Mouse (Mus musculus) intestine, embryonic 14.5 days (tissue): Measurements from ENCODE around the gene Hoxa4. TPM values are rescaled to one million over a fixed set of nuclear protein-coding genes. Genes with fewer than 3 reads are reported as not detected.

Experiments used
- ATAC-seq: fragments of 200-750 bp; cut with Nextera tagmentation; replicated peaks from 2 replicates; pipeline ENCODE4 v1.8.0; 2017; ENCODE audit warnings: low read depth, moderate number of reproducible peaks, moderate TSS enrichment, moderate library complexity; ENCODE audit not compliant: low FRiP score, low TSS enrichment
- DNase-seq: peaks from one replicate; pipeline ENCODE4 v3.0.0-alpha.2; 2018; ENCODE audit warnings: low spot score
- H3K27ac ChIP-seq: fragments of 300-500 bp; sonication (generic); 2 replicates; pipeline ENCODE4 v1.5.1; 2014; ENCODE audit warnings: low read depth, mild to moderate bottlenecking, control low read depth
- H3K27me3 ChIP-seq: fragments of 300-500 bp; sonication (generic); replicated peaks from 2 replicates; pipeline ENCODE4 v1.6.1; 2014; ENCODE audit warnings: low read length, control low read depth; ENCODE audit not compliant: control insufficient read depth, insufficient read depth
- H3K36me3 ChIP-seq: fragments of 300-500 bp; sonication (generic); 2 replicates; pipeline ENCODE4 v1.6.1; 2014; ENCODE audit warnings: low read length, control low read depth; ENCODE audit not compliant: control insufficient read depth, insufficient read depth
- H3K4me1 ChIP-seq: fragments of 300-500 bp; sonication (generic); replicated peaks from 2 replicates; pipeline ENCODE4 v1.6.1; 2014; ENCODE audit warnings: low read length, control low read depth, mixed read lengths; ENCODE audit not compliant: control insufficient read depth, insufficient read depth
- H3K4me2 ChIP-seq: fragments of 300-500 bp; sonication (generic); 2 replicates; pipeline ENCODE4 v1.6.1; 2014; ENCODE audit warnings: low read length
- H3K4me3 ChIP-seq: fragments of 300-500 bp; sonication (generic); 2 replicates; pipeline ENCODE4 v1.5.1; 2014; ENCODE audit warnings: low read depth, low read length, control low read depth, mixed read lengths
- H3K9ac ChIP-seq: fragments of 300-500 bp; sonication (generic); 2 replicates; pipeline ENCODE4 v1.6.1; 2014; ENCODE audit warnings: mild to moderate bottlenecking, low read length
- H3K9me3 ChIP-seq: fragments of 300-500 bp; sonication (generic); 2 replicates; pipeline ENCODE4 v1.6.1; 2016; ENCODE audit warnings: low read length, control low read depth; ENCODE audit not compliant: control insufficient read depth
- WGBS: fragments of 180-500 bp; shearing (Covaris S2); extraction: QIAGEN DNeasy Blood & Tissue Kit; methylation state at CpG from one replicate; pipeline ENCODE4 v1.1.7; 2014; 5-methylcytosine and 5-hydroxymethylcytosine counted together
- polyA plus RNA-seq: library from polyadenylated mRNA; unstranded; fragments of >200 nt; fragmentation: Nextera tagmentation; extraction: Ambion mirVana; gene quantifications from 2 replicates; pipeline ENCODE4 v1.2.1, GENCODE M21; 2014

Hoxa4 gene
- polyA plus RNA-seq, 1 experiment from 2014 or later, result 7.5 TPM

DNA sequence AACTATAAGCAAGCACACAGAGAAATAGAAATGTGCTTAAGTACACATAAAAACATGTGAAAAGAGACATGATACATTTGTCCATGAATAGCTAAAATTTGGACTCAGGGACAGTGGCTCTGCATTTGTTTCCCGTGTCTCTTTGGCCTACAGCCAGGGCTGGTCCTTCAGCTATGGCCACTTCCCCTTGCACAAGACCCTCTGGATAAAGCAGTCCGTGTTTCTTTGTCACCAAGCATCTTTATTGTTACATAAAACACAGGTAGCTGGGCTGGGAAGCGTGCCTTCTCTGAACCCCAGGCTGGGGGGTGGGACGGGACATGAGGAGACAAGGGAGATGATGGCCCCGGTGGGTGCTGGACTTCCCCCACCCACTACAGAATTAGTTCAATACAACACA, 22.7 kb upstream of the Hoxa4 start:
- H3K36me3 ChIP-seq, result no peaks in the 10 kb centered on the region
- 0 out of 2 replicates have a peak overlapping the region, but pooled peaks have one; percentile 78 for H3K4me2 ChIP-seq
- ATAC-seq (no peak), DNase-seq (no peak)
- no peak overlapping the region for H3K9ac ChIP-seq
- peaks cover 23% of the 10 kb centered on the region; the same call in 1 of the 2 replicates for H3K4me1 ChIP-seq
- WGBS, result 47% methylated on average over 5 of the region's 5 CpGs
- 0 out of 2 replicates have a peak overlapping the region, but pooled peaks have one; percentile 64 for H3K4me3 ChIP-seq
- H3K9me3 ChIP-seq, result no peaks in the 10 kb centered on the region
- H3K27ac ChIP-seq, result no peak overlapping the region
- peaks cover 87% of the 10 kb centered on the region for H3K27me3 ChIP-seq

DNA sequence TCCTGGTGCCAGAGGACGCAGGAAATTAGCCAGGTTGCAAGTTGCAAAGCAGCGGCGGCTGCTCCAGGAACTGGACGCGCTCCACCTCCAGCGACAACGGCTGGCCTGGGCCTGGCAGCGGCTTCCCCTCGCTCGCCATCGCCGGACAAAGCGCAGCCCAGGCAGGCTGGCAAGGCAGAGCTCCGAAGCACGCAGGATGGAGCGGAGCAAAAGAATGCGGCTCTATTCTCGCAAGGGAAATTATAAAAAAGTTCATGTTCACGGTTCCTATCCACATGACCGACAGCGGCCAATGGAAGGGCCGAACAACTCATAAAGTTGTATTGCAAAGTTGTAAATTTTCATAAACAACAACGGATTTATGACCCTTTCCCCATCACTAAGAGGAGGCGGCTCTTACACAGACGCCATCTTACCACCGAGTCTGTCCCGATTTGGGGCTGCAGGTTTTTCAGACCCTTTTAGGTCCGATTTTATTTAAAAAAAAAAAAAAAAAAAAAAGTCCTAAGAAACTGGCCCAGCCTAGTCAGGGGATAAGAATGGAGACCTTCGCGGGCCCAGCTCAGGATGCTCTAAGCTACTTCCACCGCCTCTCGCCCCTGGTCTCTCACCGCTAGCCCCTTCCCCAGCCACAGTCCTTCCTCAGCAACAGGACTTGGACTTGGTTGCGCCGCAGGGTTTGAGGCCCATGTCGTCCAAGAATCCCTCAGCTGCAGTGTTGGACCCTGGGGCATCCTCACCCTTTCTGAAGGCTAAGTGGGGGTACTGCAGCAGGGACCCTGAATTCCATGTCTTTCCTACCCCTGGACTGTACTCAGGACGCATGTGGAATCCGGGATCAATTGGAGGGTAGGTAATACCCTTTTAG, 21.8 kb upstream of the Hoxa4 start, which contains the start of the genes Hoxa3 and Gm28308:
Hoxa3 (minus strand) TSS at position 218 of the 868 bp plus-strand sequence.
Gm28308 (minus strand) TSS at position 221 of the 868 bp plus-strand sequence.
- H3K4me1 ChIP-seq, result peaks cover 30% of the 10 kb centered on the region
- ATAC-seq (peak; percentile 36; the same call in 1 of the 2 replicates), DNase-seq (peak; percentile 78)
- no peaks in the 10 kb centered on the region for H3K9me3 ChIP-seq
- peak within 1 kb of the TSS; percentile 78 for H3K4me2 ChIP-seq
- H3K27me3 ChIP-seq, result peaks cover 86% of the 10 kb centered on the region
- H3K9ac ChIP-seq, result peak within 1 kb of the TSS; percentile 69
- H3K36me3 ChIP-seq, result no peaks in the 10 kb centered on the region
- H3K27ac ChIP-seq, result peak within 1 kb of the TSS; percentile 87
- WGBS, result 5% methylated on average over 38 of the region's 38 CpGs
- H3K4me3 ChIP-seq, result peak within 1 kb of the TSS; percentile 64

DNA sequence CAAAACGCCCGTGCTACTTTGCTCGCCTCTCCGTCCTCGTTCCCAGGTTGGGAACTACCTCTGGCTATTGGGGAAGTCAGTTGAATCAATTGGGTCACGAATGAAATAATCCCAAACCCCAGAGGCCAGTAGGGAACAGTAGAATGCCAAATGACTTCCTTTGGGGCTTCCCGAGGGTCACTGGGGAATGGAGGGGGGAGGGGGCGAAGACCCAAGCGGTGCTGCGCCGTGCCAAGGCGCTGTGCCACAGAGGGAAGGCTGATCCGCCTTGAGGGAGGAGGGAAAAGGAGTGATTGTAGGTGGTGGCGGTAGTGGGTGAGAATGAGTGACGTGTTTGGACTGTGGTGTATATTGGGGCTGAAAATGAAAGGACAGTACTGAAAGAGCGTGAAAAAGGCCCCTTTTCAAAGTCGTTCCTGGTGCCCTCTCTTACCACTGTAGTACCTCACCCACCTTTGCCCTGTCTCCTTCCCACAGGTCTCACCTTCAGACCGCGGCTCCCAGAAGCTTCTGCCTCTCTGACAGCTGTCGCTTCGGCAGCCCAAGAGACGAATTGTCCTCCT, 21.1 kb upstream of the Hoxa4 start:
- ATAC-seq (no peak), DNase-seq (peak; percentile 75)
- peak overlapping the region; percentile 87 for H3K27ac ChIP-seq
- peak overlapping the region; percentile 78 for H3K4me2 ChIP-seq
- H3K4me1 ChIP-seq, result peaks cover 32% of the 10 kb centered on the region
- WGBS, result 5% methylated on average over 22 of the region's 22 CpGs
- peak overlapping the region; percentile 64 for H3K4me3 ChIP-seq
- peak overlapping the region; percentile 69 for H3K9ac ChIP-seq
- peaks cover 81% of the 10 kb centered on the region for H3K27me3 ChIP-seq
- H3K36me3 ChIP-seq, result no peaks in the 10 kb centered on the region
- H3K9me3 ChIP-seq, result no peaks in the 10 kb centered on the region

DNA sequence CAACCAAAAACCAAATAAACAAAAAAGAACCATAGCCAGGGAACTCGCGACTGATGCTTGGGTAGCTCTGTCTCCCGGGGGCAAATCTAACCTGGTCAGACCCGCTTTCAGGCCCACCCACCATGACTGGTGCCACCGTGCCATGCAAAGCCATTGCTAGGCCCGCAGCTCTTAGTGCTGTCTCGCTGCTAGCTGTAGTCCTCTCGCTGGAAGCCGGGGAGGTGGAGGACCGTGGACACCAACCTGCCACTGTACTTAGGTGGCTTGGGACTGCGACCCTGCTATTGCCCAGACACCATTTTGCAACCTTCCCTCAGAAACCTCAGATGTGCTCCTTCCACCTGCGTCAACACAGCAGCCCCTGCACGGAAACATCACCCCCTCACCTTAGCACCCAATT, 20.4 kb upstream of the Hoxa4 start:
- peak overlapping the region; percentile 69 for H3K9ac ChIP-seq
- H3K36me3 ChIP-seq, result no peaks in the 10 kb centered on the region
- H3K4me3 ChIP-seq, result peak overlapping the region; percentile 64
- WGBS, result 4% methylated on average over 13 of the region's 13 CpGs
- H3K4me1 ChIP-seq, result peaks cover 34% of the 10 kb centered on the region
- H3K4me2 ChIP-seq, result peak overlapping the region; percentile 78
- peaks cover 84% of the 10 kb centered on the region for H3K27me3 ChIP-seq
- DNase-seq (peak; percentile 81), ATAC-seq (no peak)
- H3K27ac ChIP-seq, result peak overlapping the region; percentile 87; the same call in 1 of the 2 replicates
- H3K9me3 ChIP-seq, result no peaks in the 10 kb centered on the region

DNA sequence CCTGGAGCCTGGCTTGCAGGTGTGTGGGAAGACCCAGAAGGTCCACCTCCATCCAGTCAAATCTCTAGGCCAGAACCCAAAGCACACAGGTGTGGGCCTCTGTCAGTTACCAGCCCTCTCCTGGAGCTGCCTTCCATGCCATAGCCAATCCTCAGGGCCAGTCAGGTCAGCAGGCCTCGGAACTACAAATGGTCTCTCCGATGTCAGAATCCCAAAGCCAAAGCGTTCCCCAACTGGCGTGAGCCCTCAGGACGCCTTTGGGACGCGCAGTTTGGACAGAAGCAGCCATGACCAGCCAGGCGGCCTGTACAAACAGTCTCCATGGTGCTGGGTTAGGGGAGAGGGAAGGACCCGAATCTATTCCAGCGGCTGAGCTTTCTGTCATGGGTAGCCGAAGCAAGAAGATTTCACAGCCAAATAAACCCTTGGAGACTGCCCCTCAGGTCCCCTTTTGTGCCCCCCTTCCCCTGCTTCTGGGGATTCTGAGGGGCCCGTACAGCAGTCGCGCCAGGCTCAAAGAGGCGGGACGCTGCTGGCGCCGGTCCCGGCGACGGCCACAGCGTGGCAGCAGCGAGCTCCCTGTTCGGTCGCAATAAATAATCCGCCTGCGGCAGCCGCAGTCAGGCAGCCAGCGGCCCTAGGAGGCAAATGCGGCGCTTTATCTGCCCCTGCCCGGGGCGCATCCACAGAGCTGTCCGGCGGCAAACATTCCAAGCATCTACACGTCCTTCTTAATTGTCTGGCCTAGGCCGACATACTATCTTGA, 19.8 kb upstream of the Hoxa4 start:
- DNase-seq (peak; percentile 83), ATAC-seq (peak; percentile 37)
- Histone ChIP-seq H3K9me3 (no peaks in the 10 kb centered on the region), H3K9ac (peak overlapping the region; percentile 69), H3K4me1 (peaks cover 38% of the 10 kb centered on the region), H3K4me3 (peak overlapping the region; percentile 64), H3K27me3 (peaks cover 80% of the 10 kb centered on the region), H3K27ac (peak overlapping the region; percentile 87; the same call in 1 of the 2 replicates), H3K36me3 (no peaks in the 10 kb centered on the region), H3K4me2 (peak overlapping the region; percentile 78)
- 2% methylated on average over 37 of the region's 37 CpGs for WGBS

DNA sequence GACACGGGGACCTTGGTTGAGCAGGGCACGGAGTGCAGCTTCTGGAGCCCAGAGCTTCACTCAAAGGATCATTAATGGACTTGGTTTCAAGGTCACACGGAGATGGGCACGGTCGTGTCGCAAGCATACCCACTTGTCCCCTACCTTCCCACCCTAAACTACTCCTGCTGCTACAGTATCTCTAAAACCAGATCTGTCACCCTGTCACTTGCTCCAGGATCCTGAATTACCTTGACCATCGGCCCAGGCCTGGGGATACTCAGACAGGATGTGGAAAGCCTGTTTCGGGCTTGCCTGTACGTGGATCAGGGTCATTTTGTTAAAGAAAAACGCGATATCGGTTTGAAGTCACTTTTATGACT, 18.1 kb upstream of the Hoxa4 start:
- WGBS, result 33% methylated on average over 12 of the region's 12 CpGs
- DNase-seq, result peak; percentile 67
- Histone ChIP-seq H3K4me2 (peak overlapping the region; percentile 78), H3K9ac (peak overlapping the region; percentile 51), H3K4me1 (peaks cover 41% of the 10 kb centered on the region), H3K27me3 (peaks cover 73% of the 10 kb centered on the region), H3K27ac (no peak overlapping the region), H3K4me3 (peak overlapping the region; percentile 36), H3K36me3 (0 out of 2 replicates have a peak, but pooled peaks cover 4% of the 10 kb centered on the region), H3K9me3 (no peaks in the 10 kb centered on the region)
- ATAC-seq, result no peak

DNA sequence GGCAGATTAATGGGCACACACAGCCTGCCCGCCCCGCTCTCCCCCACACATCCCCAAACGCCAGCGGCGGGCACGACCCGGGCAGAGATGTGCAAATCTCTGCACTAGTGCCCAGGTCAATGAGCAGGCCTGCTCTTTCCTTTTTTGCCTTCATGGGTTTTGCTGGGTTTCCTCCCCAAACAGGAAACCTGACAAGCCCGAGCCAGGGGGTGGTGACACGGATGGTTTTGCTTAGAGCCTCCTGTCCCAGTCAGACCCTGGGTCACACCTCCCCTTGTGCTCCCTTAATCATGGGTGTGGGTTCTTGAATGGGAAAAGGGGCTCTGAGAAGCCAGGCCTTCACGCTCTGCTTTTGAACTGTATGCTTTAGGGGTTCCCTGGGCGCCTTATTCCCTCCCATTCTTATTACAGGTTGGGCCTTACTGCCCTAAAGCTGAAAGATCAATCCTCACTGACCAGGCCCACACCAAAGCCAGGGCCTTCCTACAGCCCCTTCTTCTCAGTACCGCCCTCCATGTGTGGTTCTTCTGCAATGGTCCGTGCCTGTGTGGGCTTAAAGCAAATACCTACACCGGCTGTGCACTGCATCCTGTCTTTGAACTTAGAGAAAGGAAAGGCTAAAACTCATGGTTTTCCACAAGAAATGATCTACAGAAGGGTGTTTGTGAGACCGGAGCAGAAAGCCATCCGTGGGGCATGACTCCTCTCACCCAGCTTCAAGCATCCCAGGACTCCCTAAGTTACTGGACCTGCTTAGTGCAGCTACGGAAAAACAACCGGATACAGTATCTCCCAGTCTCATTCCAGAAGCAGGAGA, 17.5 kb upstream of the Hoxa4 start:
- 20% methylated on average over 18 of the region's 18 CpGs for WGBS
- Histone ChIP-seq H3K9ac (peak overlapping the region; percentile 51), H3K27me3 (peaks cover 67% of the 10 kb centered on the region), H3K27ac (peak overlapping the region; percentile 57), H3K4me2 (peak overlapping the region; percentile 78), H3K36me3 (0 out of 2 replicates have a peak, but pooled peaks cover 4% of the 10 kb centered on the region), H3K4me3 (peak overlapping the region; percentile 36), H3K9me3 (no peaks in the 10 kb centered on the region), H3K4me1 (peaks cover 42% of the 10 kb centered on the region)
- ATAC-seq, result no peak
- DNase-seq, result peak; percentile 75
